Mouse (Mus musculus): ENCODE measurements at regions not wholly inside any gene's neighbourhood (a gene's known extent, or its start where the extent isn't known, plus 50 kb on each side); places are given as distances from the start of the nearest gene placed in this dataset.
"Not testable (repeated sequence)": the region's sequence is repeated elsewhere in the genome, so short reads cannot be mapped to it uniquely, and the experiment has no call there.

DNA sequence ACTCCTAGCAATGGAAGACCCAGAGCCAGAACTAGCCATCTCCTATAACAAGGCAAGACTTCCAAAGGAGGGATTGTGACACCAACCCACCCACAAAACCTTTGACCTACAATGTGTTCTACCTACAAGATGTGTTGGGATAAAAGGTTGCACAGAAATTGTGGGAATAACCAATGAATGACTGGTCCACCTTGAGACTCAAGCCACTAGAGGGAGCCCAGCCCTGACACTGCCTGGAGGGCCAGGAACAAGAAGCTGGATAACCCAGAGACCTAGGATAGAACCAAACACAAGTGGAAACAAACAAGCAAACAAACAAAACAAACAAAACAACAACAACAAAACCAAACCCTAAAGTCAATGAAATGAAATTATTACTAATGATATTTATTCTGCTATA, 288.8 kb downstream of the Dchs2 start:
- DNase-seq (ENCODE audit: low spot score in 2 of 2) = peak in 1 of 2 experiments; percentile 5

DNA sequence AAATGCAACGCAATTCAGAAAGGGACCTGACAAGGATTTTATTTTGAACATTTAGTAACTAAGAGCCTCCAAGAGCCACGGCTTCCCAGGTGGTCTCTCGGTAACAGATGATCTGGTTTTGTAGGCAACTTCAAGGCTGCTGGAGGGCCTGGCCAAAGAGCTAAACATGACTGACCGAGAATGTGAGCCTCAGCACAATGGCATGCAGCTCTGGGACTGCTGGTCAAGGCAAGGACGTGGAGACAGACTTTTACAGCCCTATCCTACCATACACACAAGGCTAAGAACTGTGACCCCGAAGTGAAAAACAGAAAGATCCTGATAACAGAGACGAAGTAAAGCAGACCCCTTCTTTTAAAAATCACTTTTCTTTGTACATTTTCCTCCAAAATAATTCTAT, 296.5 kb downstream of the Dchs2 start:
- DNase-seq (ENCODE audit: low spot score in 2 of 2) = no peak

DNA sequence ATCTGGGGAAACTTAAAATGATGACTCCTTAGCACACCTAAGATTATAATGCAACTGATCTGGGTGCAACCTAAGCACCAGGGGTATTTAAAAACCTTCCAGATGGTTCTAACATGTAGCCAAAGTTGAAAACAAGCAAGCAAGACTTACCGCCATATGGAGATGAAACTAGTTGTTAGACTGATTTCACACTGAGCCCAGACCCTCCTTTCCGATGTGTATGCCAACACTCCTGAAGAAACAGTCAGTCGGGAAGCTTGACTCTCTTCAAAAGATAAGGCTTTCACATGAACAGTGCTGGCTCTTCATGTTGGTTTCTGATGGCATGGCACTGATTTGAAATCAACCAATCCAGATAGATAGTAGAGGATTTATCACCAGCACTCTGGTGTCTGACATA, 301.6 kb downstream of the Dchs2 start:
- DNase-seq (ENCODE audit: low spot score in 2 of 2) = no peak

DNA sequence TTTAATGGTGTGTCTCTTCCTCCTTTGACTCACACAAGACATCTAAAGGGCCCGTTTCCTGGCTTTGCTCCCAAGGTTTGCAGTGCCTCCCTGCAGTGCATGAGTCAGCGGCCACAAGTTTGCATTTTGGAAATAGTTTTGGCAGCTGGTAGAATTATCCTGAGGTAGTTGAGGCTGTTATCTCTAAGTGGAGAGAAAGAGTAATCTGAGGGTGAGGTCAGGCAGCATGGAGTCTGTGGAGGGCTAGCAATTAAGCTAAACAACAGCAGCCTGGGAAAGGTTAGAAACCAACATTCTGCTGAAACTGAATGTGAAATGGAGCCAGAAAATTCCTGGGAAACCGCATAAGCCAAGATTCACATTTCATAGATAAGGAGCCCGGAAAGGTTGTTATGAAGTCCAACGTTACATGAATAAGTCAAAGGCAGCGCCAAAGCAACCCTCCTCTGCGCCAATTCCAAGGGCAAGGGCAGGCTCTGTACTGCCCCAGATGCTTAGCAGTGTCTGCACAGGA, 318.5 kb downstream of the Dchs2 start:
- peak; percentile 16 to 22 for DNase-seq (ENCODE audit: low spot score in 2 of 2)

DNA sequence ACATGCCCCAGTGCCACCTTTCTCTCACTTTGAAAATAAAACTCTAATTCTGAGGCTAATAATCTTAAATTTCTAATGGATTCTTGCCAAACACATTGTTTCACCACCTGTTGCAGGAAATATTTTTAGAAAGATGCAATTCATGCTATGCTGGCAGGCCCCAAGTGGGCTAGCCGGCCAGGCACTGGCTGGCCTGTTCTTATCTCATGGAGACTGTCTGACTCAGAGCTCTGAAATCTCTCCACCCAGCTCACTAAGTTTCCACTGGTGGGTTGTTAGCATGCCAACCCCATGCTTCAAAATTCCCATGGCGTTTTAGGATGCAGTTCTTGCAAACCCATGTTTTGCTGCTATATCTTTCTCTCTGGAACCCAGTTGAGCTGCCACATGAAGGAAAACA, 315.5 kb upstream of the Sfrp2 start:
- DNase-seq (ENCODE audit: low spot score in 2 of 2) = no peak

DNA sequence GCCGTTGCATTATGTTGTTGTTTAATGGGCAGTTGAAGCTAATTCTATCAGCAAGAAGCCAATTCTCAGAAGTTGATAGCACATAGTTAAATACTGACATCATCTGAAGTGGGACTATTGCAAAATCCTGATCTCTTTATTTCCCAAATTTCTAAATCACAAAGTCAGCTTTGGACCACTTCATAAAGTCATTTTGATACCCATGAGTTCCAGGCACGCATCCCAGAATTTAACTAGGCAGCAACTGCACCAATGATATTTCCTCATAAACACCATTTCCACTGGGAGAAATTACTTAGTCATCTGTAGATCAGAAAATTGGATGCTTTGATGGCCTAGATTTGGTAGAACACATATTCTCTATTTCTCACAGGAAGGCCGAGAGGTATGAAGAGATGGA, 314.8 kb upstream of the Sfrp2 start:
- no peak for DNase-seq (ENCODE audit: low spot score in 2 of 2)

DNA sequence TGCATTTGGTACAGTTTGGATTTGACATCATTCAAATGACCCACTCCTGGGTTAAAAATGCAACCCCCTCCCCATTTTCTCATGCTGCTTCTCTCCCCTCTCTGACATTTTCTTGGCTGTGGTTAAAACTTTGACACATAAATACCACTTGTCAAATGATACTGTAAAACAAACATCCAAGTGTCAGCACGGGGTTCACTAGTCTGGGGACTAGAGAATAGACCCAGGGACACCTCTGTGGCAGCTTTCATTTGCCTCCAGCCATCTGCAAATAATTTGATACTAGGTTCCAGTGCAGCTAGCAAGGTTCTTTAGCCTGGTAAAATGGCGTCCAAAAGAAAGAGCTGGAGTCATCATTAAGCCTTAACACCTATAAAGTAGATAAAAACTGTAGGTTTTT, 312.7 kb upstream of the Sfrp2 start:
- DNase-seq (ENCODE audit: low spot score in 2 of 2) = no peak

DNA sequence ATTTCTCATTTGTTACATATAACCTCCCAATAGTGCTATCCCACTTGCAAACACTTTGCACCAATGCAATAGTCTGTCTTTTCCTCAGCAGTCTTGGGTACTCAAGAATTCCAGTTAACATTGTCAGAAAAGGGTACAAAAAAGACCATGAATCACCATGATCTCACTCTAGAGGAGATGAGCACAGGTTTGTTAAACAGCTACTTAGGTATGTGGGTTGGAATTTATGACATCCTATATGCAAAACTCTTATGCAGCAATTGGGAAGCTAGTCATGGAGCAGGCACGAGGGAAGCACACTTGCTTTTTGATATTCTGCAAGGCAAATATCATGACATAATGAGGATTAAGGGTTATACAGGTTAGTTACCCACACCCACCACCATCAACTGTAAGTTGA, 307.7 kb upstream of the Sfrp2 start:
- DNase-seq (ENCODE audit: low spot score in 2 of 2) = no peak

DNA sequence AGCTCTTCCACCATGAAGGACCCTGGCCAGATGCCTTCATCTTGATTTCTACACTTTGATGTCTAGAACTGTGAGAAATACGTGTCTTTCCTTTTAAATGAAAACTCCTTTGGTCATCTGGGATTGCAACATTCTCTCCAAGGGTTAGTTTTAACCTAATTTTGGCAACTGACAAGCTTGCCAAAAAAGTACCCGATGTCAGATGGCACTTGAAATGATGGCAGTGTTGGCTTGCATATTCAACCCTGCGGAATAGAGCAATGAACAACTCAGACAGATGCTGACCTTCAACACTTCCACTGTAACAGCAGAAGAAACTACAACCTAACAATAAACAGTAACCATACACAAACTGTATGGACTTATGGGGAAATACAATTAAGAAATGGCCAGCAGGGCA, 286.9 kb upstream of the Sfrp2 start:
- DNase-seq (ENCODE audit: low spot score in 2 of 2) = no peak

DNA sequence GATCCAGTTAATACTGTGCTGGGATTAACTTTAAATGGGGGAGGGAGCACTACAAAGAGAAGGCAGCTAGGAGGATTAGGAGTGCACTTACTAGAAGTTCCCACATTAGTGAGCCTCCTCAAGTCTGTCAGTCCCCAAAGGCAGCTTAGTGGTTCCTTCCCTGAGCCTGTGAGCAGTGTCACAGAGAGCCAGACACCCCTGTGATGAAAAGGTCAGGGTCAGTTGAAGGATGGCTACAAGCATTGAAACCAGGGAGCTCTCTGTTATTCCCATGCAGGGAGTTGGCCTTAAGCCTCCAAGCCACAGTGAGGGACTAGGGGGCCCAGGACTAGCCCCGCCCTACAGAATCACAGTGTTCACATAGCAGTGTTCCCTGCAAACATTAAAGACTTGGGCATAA, 285.9 kb upstream of the Sfrp2 start:
- no peak for DNase-seq (ENCODE audit: low spot score in 2 of 2)

DNA sequence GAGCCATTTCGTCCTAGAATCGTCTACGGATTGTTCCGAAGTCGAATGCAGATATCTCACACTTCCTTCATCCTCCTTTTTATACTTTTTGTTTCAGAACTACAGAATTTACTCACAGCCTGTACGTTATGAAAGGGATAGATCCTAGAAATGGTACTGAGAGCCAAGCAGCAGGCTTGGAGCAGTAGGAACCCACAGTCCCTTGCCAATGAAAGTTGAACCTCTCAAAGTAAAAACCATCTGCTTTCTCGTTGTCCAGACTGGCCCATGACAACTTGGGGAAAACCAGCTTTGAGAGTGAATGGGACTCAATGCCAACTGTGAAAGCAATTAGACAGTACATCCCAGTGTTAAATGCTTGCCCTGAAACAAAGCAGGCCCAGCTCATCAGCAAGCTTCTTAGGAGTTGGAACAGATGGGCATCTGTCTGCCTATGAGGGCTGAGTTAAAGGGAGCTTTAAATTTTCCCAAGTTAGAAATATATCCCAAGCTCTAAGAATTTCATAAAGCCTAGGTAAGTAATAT, 279.9 kb upstream of the Sfrp2 start:
- DNase-seq (ENCODE audit: low spot score in 2 of 2) = no peak

DNA sequence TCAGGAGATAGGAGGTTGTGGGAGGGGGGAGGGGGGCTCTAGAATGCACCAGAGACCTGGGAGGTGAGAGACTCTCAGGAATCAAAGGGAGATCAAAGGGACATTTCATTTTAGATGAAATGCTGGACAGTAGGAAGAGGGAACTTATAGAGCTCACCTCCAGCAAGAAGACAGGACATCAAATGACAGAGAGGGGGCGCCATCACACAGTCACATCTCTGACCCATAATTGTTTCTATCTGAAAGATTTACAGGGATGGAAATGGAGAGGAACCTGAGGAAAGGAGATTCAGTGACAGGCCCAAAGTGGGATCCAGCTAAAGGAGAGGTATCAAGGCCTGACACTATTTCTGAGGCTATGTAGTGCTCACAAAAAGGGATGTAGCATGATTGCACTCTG, 270.5 kb upstream of the Sfrp2 start:
- DNase-seq (ENCODE audit: low spot score in 2 of 2) = no peak

DNA sequence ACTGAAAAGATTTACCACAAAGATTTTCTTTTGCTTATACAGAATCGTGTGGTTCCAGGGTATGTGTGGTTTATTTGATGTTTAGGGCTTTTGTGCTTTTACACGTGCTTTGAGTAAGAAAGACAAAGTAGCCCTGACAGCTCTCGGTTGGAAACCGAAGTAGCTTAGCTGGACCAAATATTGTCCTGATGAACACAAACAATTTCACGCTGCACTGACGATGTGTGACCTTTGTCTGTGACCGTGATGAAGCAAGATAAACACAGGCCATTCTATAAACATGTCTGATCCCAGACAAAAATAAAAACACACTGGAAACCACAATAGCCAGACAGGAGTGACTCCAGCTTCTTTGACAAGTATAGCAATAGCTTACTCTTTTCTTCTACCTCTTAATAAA, 262.2 kb upstream of the Sfrp2 start:
- DNase-seq (ENCODE audit: low spot score in 2 of 2) = no peak

DNA sequence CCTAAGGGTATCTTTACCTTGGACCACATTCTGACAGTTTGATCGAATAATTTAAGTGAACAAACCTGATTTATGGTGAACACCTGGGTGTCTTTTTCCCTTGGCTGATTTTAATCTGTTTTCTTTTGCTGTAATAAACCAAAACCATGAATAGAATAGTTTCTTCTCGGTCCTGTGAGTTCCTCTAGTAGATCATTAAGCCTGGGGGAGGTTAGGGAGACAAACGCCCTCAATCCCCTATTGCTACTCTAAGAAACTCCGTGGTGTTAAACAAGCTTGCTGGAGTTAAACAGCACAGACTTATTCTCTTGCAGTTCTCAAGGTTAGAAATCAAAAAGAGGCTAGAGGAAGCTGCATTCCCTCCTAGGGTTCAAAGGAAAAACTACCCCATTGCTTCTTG, 249.5 kb upstream of the Sfrp2 start:
- no peak for DNase-seq (ENCODE audit: low spot score in 2 of 2)

DNA sequence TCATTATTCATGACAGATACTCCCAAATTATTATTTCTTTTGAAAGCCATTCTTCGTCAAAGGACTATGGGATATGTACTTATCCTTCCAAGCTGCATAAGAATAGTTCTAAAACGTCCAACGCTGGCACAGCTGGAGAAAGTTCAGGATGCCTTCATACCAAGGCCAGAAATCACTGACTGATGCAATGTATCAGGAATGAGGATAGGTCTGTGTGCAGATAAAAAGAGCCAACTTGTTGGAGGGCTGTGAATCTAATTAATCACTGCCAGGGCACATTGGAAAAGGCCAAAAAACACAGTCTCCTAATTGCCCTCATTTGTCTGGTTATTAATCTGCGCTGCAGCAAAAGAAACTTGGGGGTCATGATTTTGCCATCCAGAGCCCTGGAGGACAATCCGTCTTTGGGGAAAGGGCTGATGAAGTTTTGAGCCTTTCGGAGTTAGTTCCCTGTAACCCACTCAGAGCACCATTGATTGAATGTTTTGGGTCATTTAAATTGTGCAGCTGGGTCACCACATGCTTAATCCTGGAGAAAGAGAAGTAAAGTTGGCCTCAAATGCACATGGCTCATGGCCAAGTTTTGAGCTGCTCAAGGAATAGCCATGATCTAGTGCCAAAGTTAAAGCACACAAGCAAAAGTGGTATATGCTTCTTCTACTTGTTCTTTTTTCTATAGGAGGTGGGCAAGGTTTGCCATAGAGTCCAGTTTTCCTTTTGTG, 248.0 kb upstream of the Sfrp2 start:
- no peak for DNase-seq (ENCODE audit: low spot score in 2 of 2)

DNA sequence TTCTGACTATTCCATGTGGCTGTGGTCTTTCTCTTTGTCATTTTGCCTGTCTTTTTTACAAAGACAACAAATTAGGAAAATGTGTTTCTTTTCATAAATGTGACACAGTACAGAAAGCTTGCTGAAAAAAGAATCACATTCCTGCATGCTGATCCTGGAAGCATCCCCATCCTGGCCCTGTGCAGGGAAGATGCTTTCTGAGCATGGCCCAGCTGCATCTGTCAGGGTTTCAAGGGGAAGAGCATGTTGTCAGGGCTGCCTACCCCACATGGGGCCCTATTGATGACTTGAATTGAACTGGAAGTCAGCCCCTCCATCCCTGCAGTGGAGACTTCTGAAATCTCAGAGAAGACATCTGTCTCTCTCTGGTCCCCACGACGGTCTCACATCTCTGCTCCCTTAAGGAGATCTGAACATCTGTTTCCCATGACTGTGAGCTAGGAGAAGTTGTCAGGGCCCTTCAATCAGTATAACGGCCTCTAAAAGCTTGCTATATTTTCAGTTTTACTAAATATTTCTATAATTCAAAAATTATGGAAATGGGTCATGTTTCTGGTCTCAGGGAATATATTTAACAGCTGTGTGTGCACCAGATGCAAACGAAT, 235.8 kb upstream of the Sfrp2 start:
- DNase-seq (ENCODE audit: low spot score in 2 of 2) = no peak

DNA sequence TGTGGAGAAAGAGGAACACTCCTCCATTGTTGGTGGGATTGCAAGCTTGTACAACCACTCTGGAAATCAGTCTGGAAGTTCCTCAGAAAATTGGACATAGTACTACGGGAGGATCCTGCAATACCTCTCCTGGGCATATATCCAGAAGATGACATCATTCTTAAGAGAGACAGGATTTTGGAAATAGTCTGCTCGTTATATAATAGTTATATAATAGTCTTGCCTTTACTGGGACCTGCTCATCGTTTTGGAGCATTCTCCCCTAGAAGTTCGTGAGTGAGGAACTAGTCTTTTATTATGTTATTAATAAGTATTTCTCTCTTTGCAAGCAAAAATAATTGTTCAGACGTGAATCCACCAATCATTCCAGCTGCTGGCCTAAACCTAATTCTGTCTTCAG, 229.5 kb upstream of the Sfrp2 start:
- not testable (repeated sequence) for DNase-seq (ENCODE audit: low spot score in 2 of 2)

DNA sequence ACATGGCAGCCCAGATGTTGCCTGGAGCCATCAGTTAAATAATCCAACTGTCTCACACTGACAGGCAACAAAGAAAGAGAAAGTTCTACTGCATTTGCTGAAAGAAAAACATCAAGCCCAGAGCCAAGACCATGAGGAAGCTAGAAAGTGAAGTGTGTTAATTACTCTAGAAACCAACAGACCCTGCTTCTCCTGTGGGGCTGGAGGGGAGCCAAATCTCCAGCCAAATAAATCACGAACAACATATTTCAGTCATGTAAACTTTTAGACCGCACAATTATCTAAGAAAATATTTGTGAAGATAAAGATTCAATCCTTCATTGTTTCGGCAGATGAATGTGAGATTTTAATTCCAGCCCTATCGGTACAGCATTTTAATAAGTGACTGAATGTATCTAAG, 228.9 kb upstream of the Sfrp2 start:
- no peak for DNase-seq (ENCODE audit: low spot score in 2 of 2)

DNA sequence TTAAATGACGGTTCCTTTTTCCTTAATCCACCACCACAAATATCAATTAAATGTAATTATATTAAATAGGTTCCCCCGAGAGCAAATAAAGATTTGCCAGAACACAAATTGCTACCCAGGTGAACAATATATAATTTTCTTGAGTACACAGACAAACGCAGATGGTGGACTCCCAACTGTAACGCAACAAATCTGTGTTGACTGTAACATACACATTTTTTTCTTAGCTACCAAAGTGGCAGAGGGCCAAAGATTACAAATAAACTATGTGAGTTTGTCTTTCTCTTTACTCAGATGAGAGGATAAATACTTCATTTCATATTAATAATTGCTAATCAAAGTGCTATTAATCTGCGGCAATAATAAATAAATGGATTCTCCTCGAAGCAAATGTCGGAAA, 228.4 kb upstream of the Sfrp2 start:
- DNase-seq (ENCODE audit: low spot score in 2 of 2) = no peak

DNA sequence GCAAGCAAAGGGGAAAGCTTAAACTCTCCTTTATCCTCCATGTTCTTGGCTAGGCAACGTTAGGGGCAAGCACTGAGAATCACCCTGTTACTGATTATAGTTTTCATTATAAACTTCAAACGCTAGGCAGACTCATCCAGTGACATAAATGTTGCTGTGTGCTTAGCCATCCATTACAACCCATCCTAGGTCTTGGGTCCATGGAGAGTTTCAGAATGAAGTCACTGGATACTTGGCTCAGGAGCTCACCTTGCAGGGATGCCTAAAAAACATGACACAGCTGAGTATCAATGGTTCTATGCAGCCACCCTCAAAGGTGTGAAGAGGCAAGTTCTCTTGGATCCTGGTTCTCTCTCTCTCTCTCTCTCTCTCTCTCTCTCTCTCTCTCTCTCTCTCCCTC, 227.2 kb upstream of the Sfrp2 start:
- DNase-seq (ENCODE audit: low spot score in 2 of 2) = no peak

DNA sequence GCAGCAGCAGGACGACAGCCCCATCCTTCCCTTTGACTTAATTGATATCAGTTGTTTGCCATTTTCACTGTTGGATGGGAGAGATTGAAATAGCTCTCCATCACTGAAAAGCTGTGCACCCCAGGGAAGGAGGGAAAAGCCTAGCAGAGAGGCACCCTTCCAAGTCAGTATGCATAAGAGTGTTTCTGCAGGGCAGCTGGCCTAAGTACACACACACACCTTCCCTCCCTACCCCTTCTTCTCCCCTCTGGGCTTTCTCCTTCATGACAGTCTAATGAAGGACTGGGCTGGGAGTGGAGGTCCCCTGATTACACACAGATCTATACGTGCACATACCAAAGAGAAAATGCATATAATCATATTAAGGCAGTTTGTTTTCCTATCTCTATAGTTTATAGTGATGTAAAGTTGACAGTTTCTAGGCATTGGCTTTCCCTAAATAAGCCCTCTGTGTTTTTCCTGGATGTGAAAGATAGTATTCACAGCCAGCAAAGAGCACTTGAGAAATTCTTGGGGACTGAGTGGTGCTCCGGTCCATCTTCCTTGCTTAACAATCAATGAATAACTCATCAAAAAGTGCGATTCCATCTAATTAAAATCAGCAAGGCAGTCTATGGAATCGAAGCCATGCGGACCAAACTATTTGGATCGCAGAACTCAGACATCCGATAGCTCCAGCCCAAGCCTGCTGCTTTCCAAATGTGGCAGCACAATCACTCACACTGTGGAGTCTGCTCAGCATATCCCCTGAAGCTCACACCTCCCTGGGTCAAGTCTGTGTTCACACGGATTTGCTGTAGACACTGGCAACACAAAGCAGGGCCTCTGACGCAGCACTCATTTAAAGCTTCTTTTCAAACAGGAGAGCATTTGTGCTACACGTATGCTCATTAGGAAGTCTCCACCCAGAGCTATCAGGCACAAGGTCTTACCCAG, 224.9 kb upstream of the Sfrp2 start:
- no peak for DNase-seq (ENCODE audit: low spot score in 2 of 2)

DNA sequence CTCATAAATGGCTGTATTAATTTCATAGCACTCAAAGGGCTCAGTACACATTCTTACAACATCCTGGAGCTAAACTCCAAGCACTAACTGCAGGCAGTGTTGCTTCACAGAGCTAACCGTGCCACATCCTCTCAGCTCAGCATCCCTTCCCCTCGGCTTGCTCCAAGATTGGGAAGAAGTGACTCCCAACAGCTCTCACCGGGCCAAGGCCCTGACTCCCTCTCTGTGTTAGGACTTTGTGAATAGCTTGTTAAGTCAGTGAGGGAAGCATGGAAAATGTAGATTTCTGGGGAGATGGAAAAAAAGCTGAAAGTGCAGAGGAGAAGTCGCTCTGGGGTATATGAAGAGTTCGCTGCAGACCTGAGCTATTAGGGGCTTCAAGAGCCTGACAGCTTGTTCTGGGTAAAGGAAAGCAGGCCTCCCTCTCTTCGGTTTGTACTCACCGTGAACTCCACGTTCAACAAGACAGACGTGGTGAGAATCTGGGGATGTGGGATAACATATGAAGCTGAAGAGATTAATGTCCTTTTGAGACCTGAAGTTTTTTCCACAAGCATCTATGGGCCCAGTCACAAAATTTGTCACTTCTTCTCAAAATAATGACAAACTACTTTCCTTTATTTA, 213.5 kb upstream of the Sfrp2 start:
- DNase-seq (ENCODE audit: low spot score in 2 of 2) = no peak
